Mouse (Mus musculus) stomach, embryonic 16.5 days (tissue): ENCODE measurements around the gene Pip. TPM values are rescaled to one million over a fixed set of nuclear protein-coding genes. Genes with fewer than 3 reads are reported as not detected.

Experiments used
- ATAC-seq: fragments of 200-750 bp; cut with Nextera tagmentation; 2 replicates; pipeline ENCODE4 v1.8.0; 2017; ENCODE audit warnings: moderate number of reproducible peaks, moderate TSS enrichment; ENCODE audit not compliant: insufficient read depth, low FRiP score
- H3K27ac ChIP-seq: fragments of 300-500 bp; sonication (generic); 2 replicates; pipeline ENCODE4 v1.5.1; 2014; ENCODE audit warnings: low read length
- H3K27me3 ChIP-seq: fragments of 300-500 bp; sonication (generic); 2 replicates; pipeline ENCODE4 v1.6.1; 2014; ENCODE audit warnings: low read length, control low read depth, mixed read lengths; ENCODE audit not compliant: control insufficient read depth, insufficient read depth
- H3K36me3 ChIP-seq: fragments of 300-500 bp; sonication (generic); 2 replicates; pipeline ENCODE4 v1.6.1; 2014; ENCODE audit warnings: low read length; ENCODE audit not compliant: control insufficient read depth, insufficient read depth
- H3K4me1 ChIP-seq: fragments of 300-500 bp; sonication (generic); 2 replicates; pipeline ENCODE4 v1.6.1; 2014; ENCODE audit warnings: low read length, control low read depth, mixed read lengths; ENCODE audit not compliant: control insufficient read depth, insufficient read depth
- H3K4me2 ChIP-seq: fragments of 300-500 bp; sonication (generic); 2 replicates; pipeline ENCODE4 v1.6.1; 2014; ENCODE audit warnings: low read depth, low read length, mixed read lengths
- H3K4me3 ChIP-seq: fragments of 300-500 bp; sonication (generic); replicated peaks from 2 replicates; pipeline ENCODE4 v1.5.1; 2014; ENCODE audit warnings: mild to moderate bottlenecking, low read length
- H3K9ac ChIP-seq: fragments of 300-500 bp; sonication (generic); 2 replicates; pipeline ENCODE4 v1.6.1; 2014; ENCODE audit warnings: low read length
- H3K9me3 ChIP-seq: fragments of 300-500 bp; sonication (generic); replicated peaks from 2 replicates; pipeline ENCODE4 v1.6.1; 2016; ENCODE audit warnings: low read length, control low read depth; ENCODE audit not compliant: control insufficient read depth
- WGBS: fragments of 180-500 bp; shearing (Covaris S2); extraction: QIAGEN DNeasy Blood & Tissue Kit; methylation state at CpG from one replicate; pipeline ENCODE4 v1.1.7; 2014; 5-methylcytosine and 5-hydroxymethylcytosine counted together
- polyA plus RNA-seq: library from polyadenylated mRNA; unstranded; fragments of >200 nt; fragmentation: Nextera tagmentation; extraction: Ambion mirVana; gene quantifications from 2 replicates; pipeline ENCODE4 v1.2.1, GENCODE M21; 2015

Gene Pip
- not detected in 2 replicates for polyA plus RNA-seq

DNA sequence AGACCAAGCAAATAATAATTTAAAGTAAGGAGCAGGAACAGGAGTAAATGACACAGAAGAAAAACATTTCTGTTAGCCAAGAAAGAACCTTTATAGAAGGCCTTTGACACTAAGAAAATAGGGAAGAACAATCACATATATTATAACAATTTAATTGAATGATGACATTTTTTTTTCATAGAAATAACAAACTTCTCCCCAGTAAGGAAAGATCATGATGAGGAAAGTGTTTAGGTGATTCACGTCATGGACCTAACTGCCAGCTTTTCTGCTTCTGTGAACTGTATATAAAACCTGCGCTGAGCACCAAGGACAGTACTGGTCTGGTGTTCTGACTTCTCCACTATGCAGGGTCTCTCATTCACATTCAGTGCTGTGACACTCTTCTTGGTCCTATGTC is at the start of gene Pip:
Gene Pip, plus strand, starts transcription at position 301 of the 400 bp plus-strand sequence.
- no peak for ATAC-seq
- no peaks in the 10 kb centered on the region for H3K9me3 ChIP-seq
- no peak within 1 kb of the TSS for H3K9ac ChIP-seq
- 77% methylated on average over 2 of the region's 2 CpGs for WGBS
- H3K27me3 ChIP-seq = no peaks in the 10 kb centered on the region
- no peak within 1 kb of the TSS for H3K4me3 ChIP-seq
- no peaks in the 10 kb centered on the region for H3K4me1 ChIP-seq
- H3K36me3 ChIP-seq = no peaks in the 10 kb centered on the region
- no peak within 1 kb of the TSS for H3K4me2 ChIP-seq
- H3K27ac ChIP-seq = no peak within 1 kb of the TSS

GRCm38 (mm10) chr6:41824086-41824485 is 23.2 kb upstream of the Pip start:
- Histone ChIP-seq H3K9ac (no peak overlapping the region), H3K9me3 (no peaks in the 10 kb centered on the region), H3K4me1 (no peaks in the 10 kb centered on the region), H3K27ac (no peak overlapping the region), H3K4me3 (no peak overlapping the region), H3K4me2 (no peak overlapping the region), H3K36me3 (no peaks in the 10 kb centered on the region), H3K27me3 (no peaks in the 10 kb centered on the region)
- ATAC-seq = no peak

- Histone ChIP-seq H3K36me3 (no peaks in the 10 kb centered on the region), H3K9ac (no peak overlapping the region), H3K4me1 (no peaks in the 10 kb centered on the region), H3K9me3 (no peaks in the 10 kb centered on the region), H3K4me2 (no peak overlapping the region), H3K27me3 (no peaks in the 10 kb centered on the region), H3K4me3 (no peak overlapping the region), H3K27ac (no peak overlapping the region)
- no peak for ATAC-seq
- WGBS = 79% methylated on average over 2 of the region's 2 CpGs
These were observed 17.8 kb upstream of the Pip start for GRCm38 (mm10) chr6:41829516-41829915.

DNA sequence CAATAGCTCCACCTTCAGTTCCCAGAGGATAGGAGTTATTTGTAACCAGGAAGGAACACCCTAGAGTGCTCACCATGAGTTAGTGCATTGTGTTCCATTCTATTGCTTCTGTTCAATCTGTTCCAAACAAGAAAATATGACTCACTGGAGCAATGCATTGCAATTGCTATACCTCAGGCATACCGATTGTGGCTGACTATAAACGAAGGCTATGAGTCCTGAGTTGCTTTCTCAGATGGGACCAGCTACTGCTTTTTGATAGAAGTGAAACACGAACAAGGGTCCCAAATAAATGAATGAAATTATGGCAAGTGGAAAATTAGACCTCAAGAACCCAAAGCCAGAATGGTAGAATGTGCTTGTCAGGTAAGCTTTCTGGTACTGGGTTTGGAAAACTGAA is 5.4 kb downstream of the Pip start, which contains the start of gene Sval2:
Gene Sval2, plus strand, starts transcription at position 301 of the 400 bp plus-strand sequence.
- no peaks in the 10 kb centered on the region for H3K4me1 ChIP-seq
- ATAC-seq = no peak
- no peak within 1 kb of the TSS for H3K9ac ChIP-seq
- H3K27ac ChIP-seq = no peak within 1 kb of the TSS
- H3K4me3 ChIP-seq = no peak within 1 kb of the TSS
- 87% methylated on average over 3 of the region's 3 CpGs for WGBS
- H3K9me3 ChIP-seq = no peaks in the 10 kb centered on the region
- H3K27me3 ChIP-seq = no peaks in the 10 kb centered on the region
- no peaks in the 10 kb centered on the region for H3K36me3 ChIP-seq
- H3K4me2 ChIP-seq = no peak within 1 kb of the TSS

GRCm38 (mm10) chr6:41864038-41864437 is 16.7 kb downstream of the Pip start:
- no peak overlapping the region for H3K4me2 ChIP-seq
- H3K4me1 ChIP-seq = no peaks in the 10 kb centered on the region
- ATAC-seq = no peak
- H3K9ac ChIP-seq = no peak overlapping the region
- no peaks in the 10 kb centered on the region for H3K9me3 ChIP-seq
- no peaks in the 10 kb centered on the region for H3K36me3 ChIP-seq
- H3K27me3 ChIP-seq = no peaks in the 10 kb centered on the region
- 68% methylated on average over 2 of the region's 2 CpGs for WGBS
- no peak overlapping the region for H3K4me3 ChIP-seq
- H3K27ac ChIP-seq = no peak overlapping the region

Other genes starting within 250 kb of the Pip start
- 11.0 and 11.7 TPM in 2 replicates for gene Ephb6, start 242.1 kb upstream of the Pip start, polyA plus RNA-seq
- 10.0 and 10.9 TPM in 2 replicates for gene Trpv6, start 211.1 kb upstream of the Pip start, polyA plus RNA-seq
- 0.06 TPM in 1 of 2 replicates, not detected in the other for gene Trpv5, start 166.8 kb upstream of the Pip start, polyA plus RNA-seq
- 0.57 and 0.65 TPM in 2 replicates for gene Llcfc1, start 163.1 kb upstream of the Pip start, polyA plus RNA-seq
- gene Kel, start 143.2 kb upstream of the Pip start, polyA plus RNA-seq = 9.7 and 12.7 TPM in 2 replicates
- gene Olfr459, start 72.4 kb upstream of the Pip start, polyA plus RNA-seq = not detected in 2 replicates
- gene Sval2, start 5.5 kb downstream of the Pip start, polyA plus RNA-seq = not detected in 2 replicates
- not detected in 2 replicates for gene Sval1, start 104.1 kb downstream of the Pip start, polyA plus RNA-seq
- not detected in 2 replicates for gene Sval3, start 120.6 kb downstream of the Pip start, polyA plus RNA-seq
- not detected in 2 replicates for gene Sva, start 190.9 kb downstream of the Pip start, polyA plus RNA-seq